Mouse (Mus musculus): Measurements from ENCODE around the gene Pnldc1.

Gene Pnldc1

DNA sequence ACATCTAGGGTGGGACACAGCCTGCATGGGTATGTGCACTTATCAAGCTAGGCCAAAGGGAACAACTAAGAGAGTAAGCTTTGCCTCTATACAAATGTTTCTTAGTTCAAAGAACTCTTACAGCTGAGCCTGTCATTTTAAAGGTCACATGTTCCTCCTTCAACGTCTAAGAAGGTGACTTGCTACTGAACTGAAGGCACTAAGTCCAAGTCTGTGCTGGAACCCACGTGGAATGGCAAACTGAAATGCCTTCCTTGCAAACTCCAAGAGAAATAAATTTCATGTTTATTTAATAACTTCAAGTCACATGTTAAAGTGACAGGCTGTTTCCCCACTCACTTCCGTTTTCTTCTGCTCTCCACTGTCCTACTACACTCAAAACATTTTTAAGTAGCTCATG, 52.6 kb downstream of the Pnldc1 start:
- WGBS = 52% methylated on average over 3 of the region's 3 CpGs

DNA sequence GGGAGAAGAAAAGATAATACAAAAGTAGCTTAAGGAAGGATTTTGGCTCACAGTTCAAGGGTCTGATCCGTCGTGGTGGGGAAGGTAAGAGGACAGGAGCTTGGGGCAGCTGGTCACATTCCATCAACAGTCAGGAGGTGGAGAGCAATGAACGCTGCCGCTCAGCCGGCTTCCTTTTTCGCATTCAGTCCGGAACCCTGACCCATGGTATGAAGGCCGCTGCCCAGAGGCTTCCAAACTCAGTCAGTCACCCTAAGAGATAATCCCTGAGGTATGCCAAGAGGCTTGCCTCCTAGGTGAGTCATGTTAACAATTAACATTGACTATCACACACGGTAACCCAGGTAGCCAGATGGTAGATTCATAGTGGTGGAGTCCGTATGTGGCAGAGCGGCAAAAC, 55.6 kb downstream of the Pnldc1 start:
- 89% methylated on average over 11 of the region's 11 CpGs for WGBS

DNA sequence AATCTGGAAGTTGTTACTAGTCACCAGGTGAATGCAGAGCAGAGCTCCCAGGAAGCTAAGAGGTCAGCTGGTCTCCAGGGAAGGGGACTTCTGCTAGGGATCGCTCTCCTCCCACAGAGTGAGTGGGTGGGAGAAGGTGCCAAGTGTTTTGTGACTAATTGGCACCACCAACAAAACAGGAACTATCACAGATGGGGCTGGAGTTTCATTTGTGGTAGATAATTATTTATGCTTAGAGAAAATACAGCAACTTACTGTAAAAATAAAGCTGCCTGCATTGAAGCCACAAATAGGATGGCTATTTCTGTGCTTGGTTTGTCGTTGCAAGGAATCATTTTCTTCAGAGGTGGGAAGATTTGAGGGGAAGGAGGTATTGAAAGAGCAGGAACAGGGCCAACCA, 56.2 kb downstream of the Pnldc1 start:
- WGBS = 33% methylated on average over 2 of the region's 2 CpGs

- WGBS = 38% methylated on average over 11 of the region's 11 CpGs
These were observed 58.3 kb downstream of the Pnldc1 start for GRCm38 (mm10) chr17:12851689-12852088.

GRCm38 (mm10) chr17:12849778-12850382, 60.1 kb downstream of the Pnldc1 start:
- whole genome bisulfite sequencing = 51% methylated on average over 8 of the region's 8 CpGs

DNA sequence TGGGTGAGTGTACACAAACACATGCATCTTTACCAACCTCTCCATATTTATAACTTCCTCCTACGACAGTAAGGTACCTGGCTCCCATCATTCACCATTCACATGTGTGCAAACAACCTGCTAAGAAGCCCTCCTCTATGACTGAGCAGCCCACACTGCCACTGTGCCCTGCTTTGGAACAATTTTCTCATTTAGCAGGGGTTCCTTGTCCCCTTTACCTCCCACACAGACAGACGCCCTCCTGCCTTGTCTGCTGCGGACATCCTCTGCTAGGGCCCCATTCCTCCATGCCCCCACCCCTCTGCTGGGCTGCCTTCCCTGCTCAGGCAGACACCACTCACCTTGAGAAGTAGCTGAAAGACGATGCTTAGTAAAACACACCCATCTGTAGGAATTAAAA, 62.3 kb downstream of the Pnldc1 start:
- WGBS = 62% methylated on average over 4 of the region's 4 CpGs

DNA sequence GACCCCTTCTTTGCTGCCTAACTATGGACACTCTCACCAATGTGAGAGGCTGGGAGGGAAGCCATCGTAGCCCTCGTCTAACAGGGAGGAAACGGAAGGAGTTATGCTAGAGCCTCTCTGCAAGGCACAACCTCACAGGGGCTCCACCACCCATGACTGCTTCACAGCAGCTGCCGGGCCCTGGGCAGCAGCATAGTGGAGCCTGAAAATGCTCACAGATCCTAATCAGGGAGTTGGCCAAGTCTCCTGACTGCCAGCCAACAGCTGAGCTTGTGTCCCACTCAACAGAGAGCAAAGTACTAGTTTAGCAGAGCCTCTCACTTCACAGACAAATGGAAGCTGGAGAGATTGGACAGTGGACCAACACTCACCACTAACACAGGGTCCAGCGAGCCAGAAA, 63.6 kb downstream of the Pnldc1 start:
- WGBS = 24% methylated on average over 5 of the region's 5 CpGs

GRCm38 (mm10) chr17:12845862-12846261, 64.2 kb downstream of the Pnldc1 start:
- 39% methylated on average over 5 of the region's 5 CpGs for WGBS

- WGBS = 41% methylated on average over 4 of the region's 4 CpGs
These were observed 65.5 kb downstream of the Pnldc1 start for GRCm38 (mm10) chr17:12844540-12844939.

DNA sequence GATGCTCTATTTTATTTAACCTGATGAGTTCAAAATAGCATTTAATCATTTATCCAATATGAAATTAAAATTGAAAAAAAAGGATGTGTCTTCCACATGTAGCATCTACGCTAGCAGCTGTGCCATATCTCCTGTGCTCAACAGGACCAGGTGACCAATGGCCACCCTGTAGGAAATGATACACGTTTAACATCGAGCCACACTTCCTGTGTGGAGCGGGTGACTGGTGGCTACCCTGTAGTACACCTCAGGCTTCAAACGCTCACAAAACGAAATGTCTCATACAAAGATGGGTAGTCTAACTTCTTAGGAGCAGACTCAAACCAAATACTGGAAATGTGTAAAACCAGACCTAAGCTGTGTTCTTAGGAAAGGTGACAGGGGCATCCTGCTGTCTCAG, 66.2 kb downstream of the Pnldc1 start:
- WGBS = 72% methylated on average over 6 of the region's 6 CpGs

DNA sequence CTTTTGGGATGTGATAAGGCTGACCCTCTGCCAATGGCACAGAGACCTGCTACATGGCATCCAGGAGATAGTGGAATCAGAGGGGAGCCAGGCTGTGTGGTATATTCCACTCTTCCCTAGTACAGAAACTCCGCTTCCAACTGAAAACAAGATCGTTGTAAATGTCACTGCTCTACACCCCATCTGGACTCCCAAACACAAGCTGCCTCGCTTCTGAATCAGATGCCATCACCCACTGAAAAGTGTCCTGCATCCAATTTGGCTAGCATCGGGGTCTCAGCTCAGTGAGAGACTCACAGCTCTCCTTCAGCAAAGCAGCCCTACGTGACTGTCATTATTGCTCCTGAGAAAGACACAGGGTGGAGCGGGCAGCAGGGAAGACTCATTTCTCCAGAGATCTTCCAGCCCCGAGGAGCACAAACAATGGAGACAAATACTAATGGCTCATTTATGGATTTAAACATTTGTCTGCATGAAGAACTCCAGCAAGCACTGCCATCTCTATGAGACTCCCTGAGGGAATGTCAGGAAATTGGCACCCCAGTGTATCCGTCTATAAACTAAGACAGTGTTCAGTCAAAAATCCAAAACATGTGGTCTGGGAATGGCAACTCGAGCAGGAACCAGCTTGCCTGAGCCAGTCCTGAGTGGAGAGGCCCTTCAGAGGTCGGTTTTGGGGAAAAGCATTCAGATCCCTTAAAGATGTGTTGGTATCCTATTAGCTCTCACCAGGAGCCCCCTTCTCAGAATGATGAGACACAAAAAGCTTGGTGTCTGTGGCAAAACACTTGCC, 70.4 kb downstream of the Pnldc1 start:
- 36% methylated on average over 10 of the region's 10 CpGs for WGBS

Measured in cerebral cortex, adult 2 months (tissue).